Mouse (Mus musculus) B cell, adult 67 days (primary cell): ENCODE results near the gene Pnpo. TPM values are rescaled to one million over a fixed set of nuclear protein-coding genes. Genes with fewer than 3 reads are reported as not detected.

Experiments used
- total RNA-seq, 2 experiments: library from RNA; stranded (reverse); gene quantifications; 4 replicates each; pipeline ENCODE4 v1.2.4; 2023

Pnpo gene
- 10 to 100 TPM; 23.5 to 25.4 TPM for total RNA-seq

DNA sequence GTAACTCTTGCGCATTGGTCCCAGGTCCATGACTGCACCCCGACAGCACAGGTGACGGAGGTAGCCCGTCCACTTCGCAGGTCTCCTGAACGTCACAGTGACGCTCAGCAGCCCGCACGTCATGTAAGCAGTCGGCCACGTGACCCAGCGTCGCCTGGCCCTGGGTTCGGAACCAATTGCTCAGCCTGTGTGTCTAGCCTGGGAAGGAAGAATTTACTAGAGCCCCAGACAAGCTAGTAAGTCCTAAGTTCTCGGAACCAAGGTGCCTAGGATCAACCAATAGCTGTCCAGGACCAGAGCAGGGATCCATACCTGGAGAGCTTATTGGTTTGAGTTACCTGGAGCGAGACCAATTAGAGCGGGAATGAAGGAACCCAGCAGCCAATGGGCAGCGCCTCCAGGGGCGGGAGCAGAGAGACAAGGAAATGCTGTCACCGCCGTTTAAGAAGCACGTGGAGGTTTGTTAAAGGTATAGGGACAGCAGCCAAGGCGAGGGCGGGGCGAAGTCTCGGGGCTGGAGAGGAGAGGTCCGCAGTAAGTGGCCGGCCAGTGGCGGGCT, at the start of gene Pnpo:
Gene Pnpo (minus strand): TSS at position 241 of the 559 bp plus-strand sequence.

DNA sequence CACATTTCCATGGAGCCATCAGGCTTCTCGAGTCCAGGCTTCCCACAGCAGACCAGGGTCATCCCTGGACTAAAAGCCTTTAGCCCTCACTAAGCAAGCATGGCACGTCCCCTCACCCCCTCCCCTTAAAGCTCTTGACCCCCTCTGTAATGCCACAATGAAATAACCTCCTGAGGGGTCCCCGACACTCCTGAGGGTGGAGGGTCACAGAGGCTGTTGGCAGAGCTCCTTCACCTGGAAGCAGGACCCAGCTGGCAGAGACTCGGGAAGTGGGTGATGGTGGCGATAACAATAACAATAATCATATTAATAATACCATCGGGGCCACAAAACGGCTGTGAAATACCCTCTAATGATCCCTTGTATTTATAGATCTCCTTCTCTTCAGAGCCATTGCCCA, 39.1 kb upstream of the Pnpo start, which contains the start of gene Sp2:
Gene Sp2 (minus strand): TSS at position 101 of the 400 bp plus-strand sequence.

DNA sequence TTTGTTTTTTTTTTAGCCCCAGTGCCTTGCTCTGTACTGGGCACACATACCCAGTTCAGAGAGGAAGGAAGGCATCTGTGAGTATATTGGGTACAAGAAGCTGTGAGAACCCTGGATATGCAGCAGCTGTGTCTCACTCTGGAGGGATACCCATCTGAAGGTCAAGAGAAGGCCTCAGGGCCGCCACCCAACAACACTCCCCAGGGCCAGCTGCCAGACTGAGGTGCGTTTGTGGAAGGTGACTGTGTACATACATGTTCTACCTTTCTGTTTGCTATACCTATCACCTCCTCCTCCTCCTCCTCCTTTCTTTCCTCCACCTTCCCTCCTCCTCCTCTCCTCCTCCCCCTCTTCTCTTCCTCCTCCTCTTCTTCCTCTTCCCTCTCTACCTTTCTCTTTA, 15.7 kb downstream of the Pnpo start, which contains the start of gene Prr15l:
Gene Prr15l (plus strand): TSS at position 17 of the 400 bp plus-strand sequence.

DNA sequence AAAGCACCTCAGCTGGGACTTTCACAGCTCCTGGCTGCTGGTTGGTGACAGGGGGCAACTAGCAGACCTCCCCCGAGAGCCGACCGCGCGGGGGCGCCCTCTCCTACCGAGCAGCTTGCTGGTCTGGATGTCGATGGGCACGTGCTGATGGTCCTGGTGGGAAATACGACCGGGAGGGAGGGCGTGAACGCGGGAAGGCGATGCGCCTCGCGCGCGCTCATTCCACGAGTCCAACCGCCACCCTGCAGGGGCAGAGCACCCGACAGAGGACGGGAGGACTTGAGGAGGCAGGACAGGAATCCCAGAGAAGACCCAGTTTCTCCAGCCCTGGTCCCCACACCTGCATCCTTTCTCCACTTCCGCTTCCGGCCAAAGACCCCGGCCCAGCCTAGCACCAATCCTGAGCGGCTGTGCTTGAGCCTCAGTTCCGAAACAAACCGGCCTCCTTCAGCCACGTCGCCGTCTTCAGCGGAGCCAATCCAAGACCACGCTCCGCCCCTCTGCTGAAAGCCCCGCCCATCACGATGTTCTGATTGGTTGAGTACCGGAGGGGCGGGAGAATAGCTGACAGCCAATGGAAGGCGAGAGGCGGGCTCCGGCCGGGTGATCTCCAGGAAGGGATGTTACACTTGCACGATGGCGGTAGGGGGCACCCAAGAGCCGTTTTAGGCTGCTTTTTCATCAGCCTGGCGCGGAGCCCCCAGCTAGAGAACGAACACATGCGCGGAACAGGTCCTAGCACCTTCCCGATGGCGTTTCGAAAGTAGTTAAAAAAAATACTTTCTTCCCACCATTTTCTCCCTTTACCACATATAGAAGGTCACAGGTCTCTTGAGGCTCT, 27.5 kb downstream of the Pnpo start, which contains the start of gene Cdk5rap3:
Gene Cdk5rap3 (minus strand): TSS at position 453 of the 841 bp plus-strand sequence.

Other genes starting within 250 kb of the Pnpo start
- 10 to 100 TPM; 71.1 to 80.8 TPM for gene Snx11, start 166.4 kb downstream of the Pnpo start, total RNA-seq
- gene Cbx1, start 154.9 kb downstream of the Pnpo start, total RNA-seq, result 10 to 100 TPM; 68.3 to 76.4 TPM
- 10 to 100 TPM; 88.8 to 92.0 TPM for gene Nfe2l1, start 114.0 kb downstream of the Pnpo start, total RNA-seq
- not detected for gene Copz2, start 94.1 kb downstream of the Pnpo start, total RNA-seq
- 10 to 100 TPM; 41.2 to 60.8 TPM for gene Cdk5rap3, start 27.5 kb downstream of the Pnpo start, total RNA-seq
- gene Prr15l, start 15.9 kb downstream of the Pnpo start, total RNA-seq, result not detected
- 10 to 100 TPM; 45.7 to 47.3 TPM for gene Sp2, start 39.0 kb upstream of the Pnpo start, total RNA-seq
- gene Sp6, start 69.4 kb upstream of the Pnpo start, total RNA-seq, result not detected
- gene Scrn2, start 86.0 kb upstream of the Pnpo start, total RNA-seq, result 1 to 10 TPM; 7.1 to 9.1 TPM
- gene Lrrc46, start 97.4 kb upstream of the Pnpo start, total RNA-seq, result not detected
- 10 to 100 TPM; 43.3 to 50.2 TPM for gene Mrpl10, start 97.6 kb upstream of the Pnpo start, total RNA-seq
- gene Osbpl7, start 106.6 kb upstream of the Pnpo start, total RNA-seq, result 10 to 100 TPM; 37.3 to 45.2 TPM
- 1 to 10 TPM; 3.0 to 3.1 TPM for gene Tbx21, start 171.3 kb upstream of the Pnpo start, total RNA-seq
- gene Tbkbp1, start 207.5 kb upstream of the Pnpo start, total RNA-seq, result under 1 TPM; 0.42 to 0.90 TPM
- 100 to 1,000 TPM; 171 to 177 TPM for gene Kpnb1, start 243.9 kb upstream of the Pnpo start, total RNA-seq